Mouse (Mus musculus): ENCODE results near the gene Tmem69. TPM values are rescaled to one million over a fixed set of nuclear protein-coding genes. Genes with fewer than 3 reads are reported as not detected.

The Tmem69 gene
- polyA plus RNA-seq, 1 experiment from 2014 or later: 33.4 TPM

DNA sequence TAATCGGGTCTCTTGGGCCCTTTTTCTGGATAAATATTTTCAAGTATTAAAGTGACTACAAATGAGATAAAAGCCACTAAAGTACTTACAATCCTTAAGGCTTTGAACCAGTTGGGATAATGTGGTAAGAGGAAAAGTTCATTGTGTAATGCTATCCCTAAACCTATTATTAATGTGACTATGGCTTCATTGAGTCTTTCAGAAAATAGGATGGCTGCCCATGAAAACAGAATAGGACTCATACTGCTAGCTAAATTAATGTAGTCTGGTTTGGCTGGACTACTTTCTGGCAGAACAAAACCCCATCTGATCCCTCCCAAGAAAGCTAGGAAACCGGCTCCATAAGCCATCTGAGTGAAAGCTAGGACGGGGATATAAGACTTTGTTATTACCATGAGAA lies 2.7 kb downstream of the Tmem69 start:
- H3K9ac ChIP-seq (ENCODE audit: low read length): no peak overlapping the region
- H3K27ac ChIP-seq (ENCODE audit: low read length): no peak overlapping the region
- no peak overlapping the region for H3K4me3 ChIP-seq (ENCODE audit: low read length)
- no peaks in the 10 kb centered on the region for H3K27me3 ChIP-seq (ENCODE audit: control insufficient read depth, insufficient read depth, low read length)
- no peak overlapping the region for H3K4me2 ChIP-seq (ENCODE audit: low read depth, low read length)
- H3K9me3 ChIP-seq (replicated peaks; ENCODE audit: control insufficient read depth, low read length): no peaks in the 10 kb centered on the region
- 85% methylated on average over 3 of the region's 3 CpGs for WGBS
- no peak for ATAC-seq (replicated peaks; ENCODE audit: extremely low read depth, insufficient read depth, low FRiP score)
- peaks cover 8% of the 10 kb centered on the region for H3K36me3 ChIP-seq (ENCODE audit: control insufficient read depth, insufficient read depth)
- no peaks in the 10 kb centered on the region for H3K4me1 ChIP-seq (ENCODE audit: control insufficient read depth, insufficient read depth, low read length)

DNA sequence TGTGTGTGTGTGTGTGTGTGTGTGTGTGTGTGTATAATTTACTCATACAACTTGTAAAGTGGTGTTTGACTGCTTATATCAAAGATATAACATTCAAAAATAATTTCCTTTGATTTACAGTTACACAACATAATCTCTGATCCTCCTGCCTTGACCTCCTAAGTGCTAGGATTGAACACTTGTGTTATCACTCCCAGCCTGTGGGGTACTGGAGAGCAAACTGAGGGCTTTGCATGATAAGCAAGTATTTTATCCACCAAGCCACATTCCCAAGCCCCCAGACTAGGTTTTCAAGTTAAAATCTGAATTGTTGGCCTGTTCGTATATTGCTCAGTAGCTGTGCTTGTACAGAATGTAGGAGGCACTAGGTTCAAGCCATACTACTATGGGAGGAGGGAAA lies 5.3 kb downstream of the Tmem69 start:
- Histone ChIP-seq H3K36me3 (ENCODE audit: control insufficient read depth, insufficient read depth) (peaks cover 8% of the 10 kb centered on the region), H3K4me1 (ENCODE audit: control insufficient read depth, insufficient read depth, low read length) (no peaks in the 10 kb centered on the region), H3K4me2 (ENCODE audit: low read depth, low read length) (no peak overlapping the region), H3K27ac (ENCODE audit: low read length) (no peak overlapping the region), H3K9me3 (replicated peaks; ENCODE audit: control insufficient read depth, low read length) (no peaks in the 10 kb centered on the region), H3K9ac (ENCODE audit: low read length) (no peak overlapping the region), H3K27me3 (ENCODE audit: control insufficient read depth, insufficient read depth, low read length) (no peaks in the 10 kb centered on the region), H3K4me3 (ENCODE audit: low read length) (no peak overlapping the region)
- ATAC-seq (replicated peaks; ENCODE audit: extremely low read depth, insufficient read depth, low FRiP score): no peak
- 59% methylated on average over 1 of the region's 1 CpGs for WGBS

GRCm38 (mm10) chr4:116537737-116538136 lies 18.0 kb downstream of the Tmem69 start:
- no peak for ATAC-seq (replicated peaks; ENCODE audit: extremely low read depth, insufficient read depth, low FRiP score)

DNA sequence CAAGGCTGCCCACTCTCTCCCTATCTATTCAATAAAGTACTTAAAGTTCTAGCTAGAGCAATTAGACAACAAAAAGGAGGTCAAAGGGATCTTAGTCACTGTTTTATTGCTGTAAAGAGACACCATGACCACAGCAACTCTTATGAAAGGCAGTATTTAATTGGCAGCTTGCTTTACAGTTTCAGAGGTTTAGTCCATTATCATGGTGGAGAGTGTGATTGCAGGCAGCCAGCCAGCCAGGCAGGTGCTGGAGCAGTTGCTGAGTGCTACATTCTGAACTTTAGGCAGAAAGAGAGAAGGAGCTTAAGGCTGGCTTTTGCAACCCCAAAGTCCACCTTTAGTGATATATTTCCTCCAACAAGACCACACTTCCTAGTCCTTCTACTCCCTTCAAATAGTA lies 19.4 kb downstream of the Tmem69 start:
- Histone ChIP-seq H3K27me3 (ENCODE audit: control insufficient read depth, insufficient read depth, low read length) (no peaks in the 10 kb centered on the region), H3K9me3 (replicated peaks; ENCODE audit: control insufficient read depth, low read length) (no peaks in the 10 kb centered on the region; the same call in 1 of the 2 replicates), H3K27ac (ENCODE audit: low read length) (no peak overlapping the region), H3K36me3 (ENCODE audit: control insufficient read depth, insufficient read depth) (peaks cover 9% of the 10 kb centered on the region), H3K4me2 (ENCODE audit: low read depth, low read length) (no peak overlapping the region), H3K4me1 (ENCODE audit: control insufficient read depth, insufficient read depth, low read length) (no peaks in the 10 kb centered on the region), H3K4me3 (ENCODE audit: low read length) (no peak overlapping the region), H3K9ac (ENCODE audit: low read length) (no peak overlapping the region)
- no peak for ATAC-seq (replicated peaks; ENCODE audit: extremely low read depth, insufficient read depth, low FRiP score)

More at GRCm38 (mm10) chr4:116537737-116538136, 18.0 kb downstream of the Tmem69 start:
- Histone ChIP-seq H3K9me3 (replicated peaks; ENCODE audit: control insufficient read depth, low read length) (no peaks in the 10 kb centered on the region; the same call in 1 of the 2 replicates), H3K4me3 (ENCODE audit: low read length) (no peak overlapping the region), H3K27me3 (ENCODE audit: control insufficient read depth, insufficient read depth, low read length) (no peaks in the 10 kb centered on the region), H3K4me2 (ENCODE audit: low read depth, low read length) (no peak overlapping the region), H3K4me1 (ENCODE audit: control insufficient read depth, insufficient read depth, low read length) (no peaks in the 10 kb centered on the region), H3K27ac (ENCODE audit: low read length) (no peak overlapping the region), H3K9ac (ENCODE audit: low read length) (no peak overlapping the region), H3K36me3 (ENCODE audit: control insufficient read depth, insufficient read depth) (peaks cover 10% of the 10 kb centered on the region)
- 86% methylated on average over 3 of the region's 3 CpGs for WGBS

GRCm38 (mm10) chr4:116531109-116531508 lies 24.6 kb downstream of the Tmem69 start:
- no peak overlapping the region for H3K9ac ChIP-seq (ENCODE audit: low read length)
- H3K4me3 ChIP-seq (ENCODE audit: low read length): no peak overlapping the region
- H3K4me2 ChIP-seq (ENCODE audit: low read depth, low read length): no peak overlapping the region
- 59% methylated on average over 2 of the region's 2 CpGs for WGBS
- no peaks in the 10 kb centered on the region for H3K4me1 ChIP-seq (ENCODE audit: control insufficient read depth, insufficient read depth, low read length)
- H3K27ac ChIP-seq (ENCODE audit: low read length): no peak overlapping the region
- H3K9me3 ChIP-seq (replicated peaks; ENCODE audit: control insufficient read depth, low read length): no peaks in the 10 kb centered on the region; the same call in 1 of the 2 replicates
- no peaks in the 10 kb centered on the region for H3K27me3 ChIP-seq (ENCODE audit: control insufficient read depth, insufficient read depth, low read length)
- no peak for ATAC-seq (replicated peaks; ENCODE audit: extremely low read depth, insufficient read depth, low FRiP score)
- peaks cover 11% of the 10 kb centered on the region for H3K36me3 ChIP-seq (ENCODE audit: control insufficient read depth, insufficient read depth)

DNA sequence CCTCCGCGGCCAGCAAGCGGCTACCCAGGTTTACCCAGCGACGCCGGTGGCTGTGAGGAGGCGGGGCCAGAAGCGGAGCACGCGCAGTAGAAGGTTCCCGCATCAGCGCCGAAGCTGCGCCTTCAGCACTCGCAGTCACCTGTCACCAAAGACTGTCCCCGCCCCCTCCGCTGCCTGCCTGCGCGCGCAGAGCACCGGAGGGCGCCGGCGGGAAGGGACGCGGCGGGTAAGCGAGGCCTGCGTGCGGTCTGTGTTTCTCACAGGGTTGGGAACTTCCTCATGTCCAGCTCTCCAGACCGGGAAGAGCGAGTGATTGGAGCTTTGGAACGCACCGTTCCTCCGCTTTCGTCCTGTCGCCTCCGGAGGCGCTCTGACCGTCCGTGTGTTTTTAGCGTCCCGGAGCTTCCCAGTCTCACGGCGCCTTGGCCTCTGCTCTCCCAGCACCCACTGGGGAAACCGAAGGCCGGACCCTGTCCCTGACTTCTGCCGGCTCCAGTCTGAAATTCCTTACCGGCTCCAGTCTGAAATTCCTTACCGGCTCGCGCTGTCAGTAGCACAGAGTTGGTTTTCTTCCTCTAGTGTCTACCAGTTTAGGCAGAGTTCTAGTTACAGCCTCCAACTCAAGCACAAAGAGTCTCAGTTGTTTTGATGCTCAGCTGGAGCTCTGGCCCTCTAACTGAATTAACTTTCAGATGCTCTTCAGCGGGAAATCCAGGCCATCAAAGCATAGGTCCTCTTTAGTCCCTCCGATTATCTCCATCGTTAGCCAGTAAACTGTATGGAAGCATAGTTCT lies 48.1 kb downstream of the Tmem69 start, which contains the start of gene Ipp:
TSS of gene Ipp (plus strand) at position 125 of the 794 bp plus-strand sequence.
- H3K9me3 ChIP-seq (replicated peaks; ENCODE audit: control insufficient read depth, low read length): no peaks in the 10 kb centered on the region
- peak within 1 kb of the TSS; percentile 93 for H3K27ac ChIP-seq (ENCODE audit: low read length)
- peak; percentile 98 for ATAC-seq (replicated peaks; ENCODE audit: extremely low read depth, insufficient read depth, low FRiP score)
- peak within 1 kb of the TSS; percentile 85 for H3K9ac ChIP-seq (ENCODE audit: low read length)
- peaks cover 3% of the 10 kb centered on the region; the same call in 1 of the 2 replicates for H3K36me3 ChIP-seq (ENCODE audit: control insufficient read depth, insufficient read depth)
- H3K4me2 ChIP-seq (ENCODE audit: low read depth, low read length): peak within 1 kb of the TSS; percentile 79
- peak within 1 kb of the TSS; percentile 67 for H3K4me3 ChIP-seq (ENCODE audit: low read length)
- H3K4me1 ChIP-seq (ENCODE audit: control insufficient read depth, insufficient read depth, low read length): peaks cover 10% of the 10 kb centered on the region
- no peaks in the 10 kb centered on the region for H3K27me3 ChIP-seq (ENCODE audit: control insufficient read depth, insufficient read depth, low read length)
- under 1% methylated on average over 55 of the region's 55 CpGs for WGBS

GRCm38 (mm10) chr4:116506886-116507424 lies 48.8 kb downstream of the Tmem69 start:
- Histone ChIP-seq H3K27me3 (ENCODE audit: control insufficient read depth, insufficient read depth, low read length) (no peaks in the 10 kb centered on the region), H3K9me3 (replicated peaks; ENCODE audit: control insufficient read depth, low read length) (no peaks in the 10 kb centered on the region), H3K4me1 (ENCODE audit: control insufficient read depth, insufficient read depth, low read length) (peaks cover 10% of the 10 kb centered on the region), H3K4me3 (ENCODE audit: low read length) (peak overlapping the region; percentile 67), H3K27ac (ENCODE audit: low read length) (peak overlapping the region; percentile 93), H3K4me2 (ENCODE audit: low read depth, low read length) (peak overlapping the region; percentile 79), H3K9ac (ENCODE audit: low read length) (peak overlapping the region; percentile 85), H3K36me3 (ENCODE audit: control insufficient read depth, insufficient read depth) (peaks cover 3% of the 10 kb centered on the region; the same call in 1 of the 2 replicates)
- 25% methylated on average over 11 of the region's 11 CpGs for WGBS
- no peak for ATAC-seq (replicated peaks; ENCODE audit: extremely low read depth, insufficient read depth, low FRiP score)

Other genes with a start within 250 kb of the Tmem69 start
- gene Mast2, start 91.8 kb downstream of the Tmem69 start, polyA plus RNA-seq (2015; fragmentation: Nextera tagmentation; extraction: Ambion mirVana): 16.3 TPM in 2 replicates
- 16.2 and 16.3 TPM in 2 replicates for gene Ipp, start 48.4 kb downstream of the Tmem69 start, polyA plus RNA-seq (2015; fragmentation: Nextera tagmentation; extraction: Ambion mirVana)
- 25.1 and 31.5 TPM in 2 replicates for gene Gpbp1l1, start 1.7 kb upstream of the Tmem69 start, polyA plus RNA-seq (2015; fragmentation: Nextera tagmentation; extraction: Ambion mirVana)
- gene Ccdc17, start 40.7 kb upstream of the Tmem69 start, polyA plus RNA-seq (2015; fragmentation: Nextera tagmentation; extraction: Ambion mirVana): 5.2 and 6.1 TPM in 2 replicates
- 73.8 and 77.5 TPM in 2 replicates for gene Nasp, start 72.0 kb upstream of the Tmem69 start, polyA plus RNA-seq (2015; fragmentation: Nextera tagmentation; extraction: Ambion mirVana)
- 580 and 585 TPM in 2 replicates for gene Akr1a1, start 95.7 kb upstream of the Tmem69 start, polyA plus RNA-seq (2015; fragmentation: Nextera tagmentation; extraction: Ambion mirVana)
- 934 and 942 TPM in 2 replicates for gene Prdx1, start 129.6 kb upstream of the Tmem69 start, polyA plus RNA-seq (2015; fragmentation: Nextera tagmentation; extraction: Ambion mirVana)
- gene Mmachc, start 152.5 kb upstream of the Tmem69 start, polyA plus RNA-seq (2015; fragmentation: Nextera tagmentation; extraction: Ambion mirVana): 39.8 and 45.0 TPM in 2 replicates
- 14.8 and 16.0 TPM in 2 replicates for gene Ccdc163, start 152.6 kb upstream of the Tmem69 start, polyA plus RNA-seq (2015; fragmentation: Nextera tagmentation; extraction: Ambion mirVana)
- gene Tesk2, start 165.0 kb upstream of the Tmem69 start, polyA plus RNA-seq (2015; fragmentation: Nextera tagmentation; extraction: Ambion mirVana): 3.3 and 3.6 TPM in 2 replicates

All from heart, embryonic 16.5 days (tissue).